Mouse (Mus musculus): ENCODE measurements around the gene Sit1.

GRCm38 (mm10) chr4:43527880-43528279 lies 44.3 kb upstream of the Sit1 start:
- TF ChIP-seq CTCF (IDR thresholded peaks at IDR 0.05; ENCODE audit: control insufficient read depth, insufficient read depth, insufficient read length) = peak; percentile 18
- TF ChIP-seq MAX (IDR thresholded peaks at IDR 0.05) = no peak
- no peak for TF ChIP-seq MYOD1 (IDR thresholded peaks at IDR 0.05; ENCODE audit: control insufficient read depth, insufficient read length, low read depth)

Data from C2C12 (cell line).